Mouse (Mus musculus) left cerebral cortex, postnatal 25 days (tissue): Measurements from ENCODE around the gene Snx5. TPM values are rescaled to one million over a fixed set of nuclear protein-coding genes. Genes with fewer than 3 reads are reported as not detected.

Source experiments
- DNase-seq, 2 experiments: peaks; one replicate each; pipeline ENCODE4 v3.0.0; 2022; ENCODE audit warnings: low spot score in 2 of 2, mixed read lengths in 1 of 2
- intact Hi-C: fragments of 180-260 bp; cut with DNase I; formaldehyde crosslinking; loops from one replicate; pipeline ENCODE4 v1.15.1; 2025
- total RNA-seq, 2 experiments: library from RNA; stranded (reverse); gene quantifications; 2 replicates each; pipeline ENCODE4 v1.2.3; 2021

Snx5 gene
- total RNA-seq: 10 to 100 TPM; 77.5 to 81.3 TPM

DNA sequence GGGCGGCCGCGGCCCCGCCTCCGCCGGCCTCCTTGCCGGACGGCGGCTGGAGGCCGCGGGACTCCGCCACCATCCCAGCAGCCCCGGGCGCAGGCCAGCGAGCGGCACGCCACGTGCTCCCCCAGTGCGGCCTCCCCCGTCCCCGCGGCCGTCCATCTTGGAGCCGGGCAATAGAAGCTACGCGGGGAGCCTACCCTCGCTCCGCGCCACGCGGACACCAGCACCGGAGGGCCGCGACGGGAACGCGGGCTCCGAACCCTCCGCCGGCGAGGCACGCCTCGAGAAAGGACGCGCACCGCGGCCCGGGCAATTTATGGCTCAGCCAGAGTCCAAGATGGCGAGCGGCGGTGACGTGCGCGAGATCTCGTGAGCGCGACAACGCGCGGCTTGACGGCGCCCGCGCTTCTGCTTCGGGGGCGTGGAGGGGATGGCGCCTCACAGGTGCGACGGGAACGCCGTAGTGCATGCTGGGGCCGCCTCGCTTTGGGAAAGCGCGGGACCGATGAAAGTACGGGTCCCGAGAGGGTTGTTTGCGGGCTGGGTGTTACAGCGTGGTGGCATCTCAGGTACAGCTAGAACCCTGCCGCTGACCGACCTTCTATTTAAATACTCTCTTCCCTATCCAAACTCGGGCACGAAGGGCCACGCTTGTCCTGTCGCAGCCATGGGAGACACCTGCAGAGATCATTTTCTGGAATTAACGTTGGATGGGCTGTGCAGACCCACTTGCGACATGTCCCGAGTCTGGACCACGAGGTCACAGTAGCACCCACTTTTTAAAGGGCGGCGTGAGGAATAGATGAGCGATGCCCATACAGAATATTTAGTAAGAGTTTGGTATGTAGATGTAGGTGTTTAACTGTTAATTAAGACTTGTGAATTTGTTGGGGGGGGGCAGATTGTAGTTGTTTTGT is at the start of gene Snx5, which contains the start of gene Mgme1:
Gene Snx5, minus strand, starts transcription at position 400 of the 914 bp plus-strand sequence.
Gene Mgme1, plus strand, starts transcription at position 157 of the 914 bp plus-strand sequence.
- peak; percentile 97 to 98 for DNase-seq
- intact Hi-C loops: loop anchor here (2.0 kb wide), 1 partner anchor 260 kb away; the partner anchor contains the start of gene Rrbp1

DNA sequence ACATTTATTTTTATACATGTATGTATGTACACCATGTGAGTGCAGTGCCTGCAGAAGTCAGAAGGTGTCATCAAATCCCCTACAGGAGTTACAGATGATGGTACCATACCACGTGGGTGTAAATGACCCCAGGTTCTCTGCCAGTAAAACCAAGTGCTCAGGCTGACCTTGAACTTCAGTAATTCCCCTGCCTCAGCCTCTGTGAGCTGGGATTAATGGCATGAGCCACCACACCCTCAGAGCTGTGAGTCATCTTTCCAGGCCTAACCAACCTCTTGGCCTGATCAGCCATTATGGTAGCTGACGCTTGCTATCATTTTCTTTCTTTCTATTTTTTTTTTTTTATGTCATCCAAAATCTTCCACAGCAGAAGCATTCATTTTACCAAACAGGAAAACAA is 40.7 kb upstream of the Snx5 start:
- intact Hi-C loops: no loop called here
- DNase-seq: no peak

DNA sequence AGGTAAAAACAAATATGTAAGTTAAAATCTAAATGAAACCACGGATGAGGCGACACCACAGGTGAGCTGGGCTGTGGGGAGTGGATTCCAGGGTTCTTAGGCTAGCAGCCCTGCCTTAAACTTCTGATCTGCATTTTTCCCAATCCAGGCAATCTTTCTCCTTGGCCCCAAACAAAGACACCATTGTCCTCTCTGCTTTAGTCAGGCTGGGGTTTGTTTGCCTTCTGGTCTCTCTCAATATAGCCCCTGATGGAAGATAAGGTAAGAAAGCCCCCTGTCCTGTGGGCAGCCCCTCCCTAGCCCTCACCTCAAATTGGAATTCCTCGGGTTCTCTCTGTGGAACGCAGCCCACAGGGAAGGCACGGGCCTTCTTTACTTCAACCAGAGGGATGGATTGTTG is 39.6 kb upstream of the Snx5 start:
- intact Hi-C loops: no loop called here
- DNase-seq: no peak

DNA sequence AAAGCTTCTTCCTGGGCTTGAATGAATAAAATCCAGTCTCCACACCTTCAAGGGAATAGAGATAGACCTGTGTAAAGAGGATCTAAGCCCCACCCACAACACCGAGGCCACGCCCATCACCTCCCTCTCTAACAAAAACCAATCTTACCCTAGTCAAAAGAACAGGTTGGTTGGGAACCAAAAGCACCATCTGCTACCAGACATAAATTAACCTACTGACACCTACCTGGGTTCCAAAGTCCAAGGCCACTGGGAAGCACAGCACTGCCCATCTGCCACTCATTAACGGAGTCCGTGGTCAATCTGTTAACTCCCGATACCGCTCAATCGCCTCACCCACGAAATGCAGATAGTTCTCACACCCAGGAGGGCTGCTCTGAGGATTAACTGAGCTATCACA is 37.9 kb upstream of the Snx5 start:
- no peak for DNase-seq
- intact Hi-C loops: no loop called here

DNA sequence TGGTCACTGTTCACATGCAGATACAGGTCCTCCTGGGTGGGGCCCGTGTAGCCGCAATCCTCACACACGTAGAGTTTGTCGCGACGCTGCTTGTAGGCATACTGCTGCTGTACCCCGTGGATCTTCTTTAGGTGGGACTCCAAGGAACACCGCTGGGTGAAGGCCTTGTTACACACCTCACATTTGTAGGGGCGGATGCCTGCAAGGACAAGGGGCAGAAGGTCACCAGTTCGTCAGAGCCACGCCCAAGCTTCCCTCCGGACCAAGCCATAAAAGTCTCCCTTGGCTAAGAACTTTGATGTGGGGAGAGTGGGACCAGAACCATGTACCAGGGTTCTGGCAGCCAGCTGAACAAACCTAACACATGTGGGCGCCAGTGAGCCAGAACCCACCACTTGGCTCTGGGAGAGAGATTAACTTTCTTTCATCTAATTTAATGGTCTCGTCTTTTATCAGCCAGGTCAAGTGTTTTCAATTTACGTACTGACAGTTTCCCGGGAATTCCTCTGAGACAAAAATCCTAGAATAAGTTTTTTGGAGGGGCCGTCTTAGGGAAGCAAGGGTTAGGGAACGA is 35.1 kb upstream of the Snx5 start:
- no peak for DNase-seq
- intact Hi-C loops: no loop called here

DNA sequence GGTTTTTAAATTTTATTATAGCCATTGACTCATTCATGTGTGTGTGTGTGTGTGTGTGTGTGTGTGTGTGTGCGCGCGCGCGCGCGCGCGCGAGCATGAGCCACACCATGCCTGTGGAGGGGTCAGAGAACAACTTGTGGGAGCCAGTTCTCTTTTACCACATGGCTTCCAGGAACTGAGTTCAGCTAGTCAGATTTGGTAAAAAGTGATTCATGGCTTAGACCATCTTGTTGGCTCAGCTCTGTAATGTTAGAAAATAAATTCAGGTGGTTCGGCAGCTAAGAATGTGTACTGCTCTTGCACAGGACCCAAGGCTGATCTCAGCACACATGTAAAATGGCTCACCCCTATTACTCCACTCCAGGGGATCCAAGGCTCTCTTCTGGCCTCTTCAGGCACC is 30.4 kb upstream of the Snx5 start:
- intact Hi-C loops: loop anchor here (2.0 to 5.0 kb wide), 2 partner anchors 32 to 151 kb away; partner anchors contain the start of gene Ovol2

DNA sequence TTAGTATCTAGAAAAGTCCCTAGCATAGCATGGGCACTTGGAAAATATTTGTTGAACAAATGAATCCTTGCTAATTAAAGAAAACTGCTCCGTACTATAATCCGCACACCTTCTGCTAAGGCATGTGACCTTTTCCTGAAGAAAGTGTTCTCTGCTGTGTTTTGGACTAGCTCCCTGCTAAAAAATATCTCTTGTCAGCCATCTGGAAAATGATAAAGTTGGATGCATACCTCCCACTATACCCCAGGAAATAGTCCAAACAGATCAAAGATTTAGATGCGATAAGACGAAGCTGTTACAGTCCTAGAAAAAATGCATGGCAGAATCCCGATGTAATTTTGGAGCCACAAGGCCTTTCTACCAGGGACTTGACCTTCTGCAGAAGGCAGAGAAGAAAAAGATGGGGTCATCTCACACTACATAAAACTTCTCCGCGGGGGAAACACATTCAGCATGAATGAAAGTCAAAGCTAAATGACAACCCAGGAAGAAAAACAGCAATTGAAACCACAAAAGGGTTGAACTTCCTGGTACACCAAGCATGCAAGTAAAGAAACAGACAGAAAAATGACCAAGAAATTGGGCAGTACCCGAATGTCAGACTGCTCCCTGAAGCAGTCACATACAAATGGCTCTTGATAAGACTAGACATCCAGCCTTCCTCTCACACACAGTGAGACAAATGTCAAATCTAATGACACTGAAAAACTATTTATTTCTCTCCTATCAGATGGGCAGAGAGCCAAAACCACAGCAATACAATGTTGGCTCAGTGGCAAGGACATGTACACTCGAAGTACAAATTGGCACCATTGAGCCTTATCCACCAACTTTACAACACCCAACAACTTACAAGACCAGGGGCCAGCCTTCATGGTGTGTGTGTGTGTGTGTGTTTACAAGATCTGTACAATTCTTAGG is 29.3 kb upstream of the Snx5 start:
- intact Hi-C loops: loop anchor here (2.0 to 5.0 kb wide), 2 partner anchors 33 to 152 kb away; partner anchors contain the start of gene Ovol2
- peak; percentile 32 to 80 for DNase-seq

More for the DNA sequence above, 30.4 kb upstream of the Snx5 start:
- no peak for DNase-seq

DNA sequence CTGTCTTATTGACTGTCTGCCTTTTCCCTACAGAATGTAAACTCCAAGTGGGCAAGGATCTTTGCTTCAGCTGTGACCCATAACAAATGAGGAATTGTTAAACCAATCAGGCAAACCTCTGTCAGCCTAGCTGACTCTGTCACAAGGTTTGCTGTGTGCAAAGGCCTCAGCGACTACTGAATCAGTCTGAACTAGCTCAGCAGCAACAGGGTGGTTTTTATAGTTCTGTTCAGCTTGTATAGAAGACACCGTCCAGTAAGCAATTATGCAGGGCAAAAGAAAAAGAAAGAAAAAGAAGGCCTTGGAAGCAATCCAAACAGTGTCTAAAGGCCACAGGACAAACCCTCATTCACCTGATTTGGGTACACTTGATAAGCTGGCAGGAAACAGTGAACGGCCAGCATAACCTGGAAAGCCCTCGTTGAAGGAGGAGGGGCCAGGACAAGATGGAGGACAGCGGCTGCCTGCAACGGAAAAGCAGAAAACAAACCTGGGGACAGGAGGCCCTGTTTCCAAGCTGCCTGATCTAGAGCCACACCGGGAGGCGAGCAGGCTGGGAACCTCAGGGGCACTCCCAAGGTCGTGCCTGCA is 24.5 kb upstream of the Snx5 start:
- intact Hi-C loops: no loop called here
- no peak for DNase-seq

DNA sequence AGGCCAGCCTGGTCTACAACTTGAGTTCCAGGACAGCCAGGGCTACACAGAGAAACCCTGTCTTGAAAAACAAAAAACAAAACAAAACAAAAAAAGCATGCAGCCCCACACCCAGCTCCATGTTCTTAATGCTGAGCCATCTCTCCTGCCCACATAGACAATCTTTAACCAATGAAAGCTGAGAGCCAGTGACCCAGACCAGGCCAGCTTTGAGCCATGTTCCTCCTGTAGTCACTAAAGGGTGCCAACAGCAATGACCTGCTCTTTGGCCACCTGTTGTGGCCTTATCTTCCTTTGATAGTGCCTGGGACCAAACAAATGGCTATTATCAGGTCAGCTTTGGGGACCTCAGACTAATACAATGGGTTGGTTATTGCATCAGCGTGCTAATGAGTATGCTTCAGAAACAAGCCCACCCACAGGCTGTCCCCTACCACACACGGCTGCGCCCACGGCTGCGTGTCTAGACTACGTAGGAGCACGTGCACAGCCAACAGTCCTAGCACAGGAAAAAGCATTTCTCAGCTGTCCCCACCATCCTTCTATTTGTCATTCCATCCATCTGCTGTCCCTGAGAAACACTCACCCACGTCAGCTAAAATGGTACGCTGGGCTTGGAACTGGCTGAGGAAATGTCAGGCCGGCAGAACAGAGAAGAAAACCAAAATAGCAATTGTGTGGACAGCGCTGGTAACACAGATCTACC is 21.0 kb upstream of the Snx5 start:
- DNase-seq: peak; percentile 75 to 96
- intact Hi-C loops: loop anchor here (1.0 to 2.0 kb wide), 3 partner anchors 77 to 174 kb away; partner anchors contain the start of genes Kat14 and Pet117

DNA sequence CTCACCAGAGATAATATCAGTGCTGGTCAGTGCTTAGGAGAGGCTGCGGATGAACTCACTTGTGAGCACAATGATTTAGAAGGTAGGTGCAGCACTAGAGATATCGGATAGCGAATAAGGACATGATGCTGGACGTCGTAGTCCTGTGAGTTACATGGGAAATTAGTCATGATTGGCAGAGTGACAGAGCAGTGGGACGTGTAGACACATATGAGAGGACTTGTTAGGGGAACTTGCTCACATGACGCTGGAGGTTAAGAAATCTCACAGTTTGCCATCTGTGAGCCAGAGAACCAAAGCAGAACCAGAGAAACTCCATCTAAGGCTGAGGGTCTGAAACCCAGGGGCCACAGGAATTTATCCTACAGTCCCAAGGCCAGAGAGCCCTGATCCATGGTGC is 19.6 kb upstream of the Snx5 start:
- DNase-seq: peak in 1 of 2 experiments; percentile 51
- intact Hi-C loops: no loop called here

DNA sequence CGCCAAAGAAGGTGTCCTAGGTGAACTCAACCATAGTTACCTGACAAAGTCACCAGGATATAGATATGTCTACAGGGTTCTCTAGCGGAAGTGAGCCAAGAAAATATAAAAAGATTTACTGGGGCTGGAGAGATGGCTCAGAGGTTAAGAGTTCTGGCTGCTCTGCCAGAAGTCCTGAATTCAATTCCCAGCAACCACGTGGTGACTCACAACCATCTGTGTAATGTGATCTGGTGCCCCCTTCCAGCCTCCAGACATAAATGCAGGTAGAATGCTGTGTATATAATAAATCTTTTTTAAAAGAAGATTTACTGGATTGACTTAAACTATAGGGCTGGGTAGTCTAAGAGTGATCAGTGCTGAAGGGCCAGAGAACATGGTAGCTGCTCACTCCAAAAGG is 10.7 kb upstream of the Snx5 start:
- intact Hi-C loops: loop anchor here (10.0 kb wide), 1 partner anchor 417 kb away; the partner anchor contains the start of gene Bfsp1
- no peak for DNase-seq

DNA sequence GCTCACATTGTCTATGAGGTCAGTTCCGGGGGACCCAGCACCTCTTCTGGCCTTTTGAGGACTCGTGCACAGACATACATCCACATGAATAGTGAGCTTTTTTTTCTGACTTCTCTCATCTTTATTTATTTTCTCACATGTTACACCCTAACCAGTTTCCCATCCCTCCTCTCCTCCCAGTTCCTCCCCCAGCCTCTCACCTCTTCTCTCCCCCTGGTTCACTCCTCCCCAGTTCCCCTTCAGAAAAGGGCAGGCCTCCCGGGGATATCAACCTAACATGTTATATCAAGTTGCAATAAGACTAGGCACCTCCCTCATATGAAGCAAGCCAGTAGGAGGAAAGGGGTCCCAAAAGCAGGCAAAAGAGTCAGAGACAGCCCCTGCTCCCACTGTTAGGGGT is 9.9 kb upstream of the Snx5 start:
- intact Hi-C loops: loop anchor here (10.0 kb wide), 1 partner anchor 416 kb away; the partner anchor contains the start of gene Bfsp1
- DNase-seq: no peak

DNA sequence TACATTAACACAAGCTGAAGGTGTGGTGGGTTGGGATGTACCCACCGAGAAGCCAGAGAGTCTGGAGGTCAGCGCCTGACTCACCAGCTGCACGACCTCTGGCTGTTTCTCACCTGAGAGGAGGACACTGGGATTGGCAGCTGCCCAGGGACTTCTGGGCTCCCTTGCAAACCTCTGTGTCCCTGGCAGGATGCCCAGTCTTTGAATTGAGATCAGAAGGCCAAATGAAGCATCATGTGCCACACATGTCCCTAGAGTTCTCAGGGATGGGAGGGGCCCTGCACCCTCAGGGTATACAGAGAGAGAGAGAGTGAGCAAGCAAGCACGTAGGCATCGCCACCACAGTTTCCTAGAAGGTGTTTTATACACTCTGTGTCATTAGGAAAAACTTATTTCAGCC is 9.0 kb upstream of the Snx5 start:
- intact Hi-C loops: loop anchor here (10.0 kb wide), 1 partner anchor 415 kb away; the partner anchor contains the start of gene Bfsp1
- DNase-seq: no peak

DNA sequence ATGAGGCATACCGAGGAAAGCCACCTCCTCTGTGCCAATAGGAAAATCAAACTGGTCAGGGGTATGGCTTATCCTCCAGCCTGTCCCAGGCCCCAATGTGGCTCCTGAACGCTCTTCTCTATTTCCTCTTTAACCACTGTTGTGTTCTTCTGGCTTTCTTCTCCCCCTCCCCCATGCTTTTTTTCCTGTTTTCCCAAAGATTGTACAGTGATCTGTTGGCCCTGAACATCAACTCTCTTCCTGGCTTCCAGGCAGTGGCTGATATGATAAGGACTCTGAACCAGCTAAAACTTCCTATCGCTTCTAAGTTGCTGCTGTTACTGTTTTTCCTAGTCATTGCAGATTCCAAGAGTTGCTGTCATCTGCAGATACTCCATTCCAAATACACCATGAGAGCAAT is 6.2 kb upstream of the Snx5 start:
- no peak for DNase-seq
- intact Hi-C loops: no loop called here

DNA sequence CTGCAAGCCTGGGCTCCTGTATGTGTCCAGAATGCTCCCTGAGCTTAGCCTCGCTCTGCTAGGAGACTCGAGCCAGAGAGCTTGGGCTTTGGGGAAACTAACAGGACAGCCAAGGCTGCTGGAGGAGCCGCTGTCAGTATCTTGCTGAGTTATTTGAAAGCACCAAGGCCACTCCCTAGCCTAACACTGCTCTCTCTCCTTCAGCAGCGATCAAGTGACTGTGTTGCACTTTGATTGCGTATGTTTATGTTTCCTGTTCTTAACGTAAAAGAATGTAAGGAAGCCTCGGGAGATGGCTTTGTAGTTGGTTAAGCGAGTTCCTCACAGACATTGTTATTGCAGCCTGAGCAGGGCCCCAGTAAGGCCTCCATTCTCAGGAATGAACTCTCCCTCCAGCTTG is 4.0 kb upstream of the Snx5 start:
- intact Hi-C loops: no loop called here
- no peak for DNase-seq

DNA sequence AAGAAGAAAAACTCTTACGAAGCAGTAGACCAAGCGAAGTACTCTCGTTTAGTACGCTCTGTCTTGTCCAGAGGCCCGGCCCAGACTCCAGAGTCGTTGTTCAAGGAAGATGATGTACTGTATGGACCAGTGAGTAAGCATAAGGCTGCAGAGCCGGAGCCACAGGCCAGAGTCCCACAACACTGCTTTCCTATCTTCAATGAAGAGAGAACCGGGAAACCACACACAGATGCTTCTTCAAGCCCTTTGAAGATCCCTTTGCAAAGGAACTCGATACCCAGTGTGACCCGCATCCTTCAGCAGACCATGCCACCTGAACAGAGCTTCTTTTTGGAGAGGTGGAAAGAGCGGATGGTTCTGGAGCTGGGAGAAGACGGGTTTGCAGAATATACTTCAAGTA is 1.4 kb upstream of the Snx5 start:
- intact Hi-C loops: no loop called here
- DNase-seq: no peak

DNA sequence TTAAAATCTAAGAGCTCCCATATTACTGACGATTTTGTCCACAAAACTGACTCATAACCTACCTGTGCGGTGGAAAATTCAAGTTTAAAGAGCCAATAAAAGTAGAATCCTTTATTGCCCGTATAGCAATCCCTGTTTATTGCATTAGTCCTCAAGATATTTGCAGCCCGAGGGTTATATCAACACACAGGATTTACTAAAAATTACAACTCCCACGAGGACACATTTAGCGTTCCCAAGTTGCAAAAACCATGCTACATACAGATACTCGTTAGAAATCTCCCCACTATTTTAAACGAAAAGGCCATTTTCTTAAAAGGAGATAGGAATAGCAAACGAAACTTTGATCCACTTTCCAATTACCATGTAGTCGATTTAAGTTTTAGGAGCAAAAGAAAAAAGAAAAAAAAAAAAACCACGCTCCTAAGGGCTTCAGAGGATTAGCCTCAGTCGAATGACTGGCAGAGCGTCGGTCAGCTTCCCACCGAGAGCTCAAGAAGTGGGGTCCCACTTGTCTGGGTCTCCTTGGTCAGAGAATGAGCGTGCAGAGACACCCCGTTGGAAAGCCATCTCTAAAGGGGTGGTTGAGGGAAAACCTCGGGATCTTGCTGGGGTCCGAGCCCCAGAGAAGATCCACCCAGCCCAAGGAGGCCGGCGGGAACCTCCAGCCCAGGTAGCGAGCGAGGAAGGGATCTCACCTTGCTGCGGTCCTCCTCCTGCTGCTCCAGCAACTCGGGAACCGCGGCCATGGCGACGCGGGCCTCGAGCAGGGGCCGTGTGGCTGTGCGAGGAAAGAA is 829 bp downstream of the Snx5 start:
- DNase-seq: no peak
- intact Hi-C loops: loop anchor here (2.0 kb wide), 1 partner anchor 259 kb away; the partner anchor contains the start of gene Rrbp1

DNA sequence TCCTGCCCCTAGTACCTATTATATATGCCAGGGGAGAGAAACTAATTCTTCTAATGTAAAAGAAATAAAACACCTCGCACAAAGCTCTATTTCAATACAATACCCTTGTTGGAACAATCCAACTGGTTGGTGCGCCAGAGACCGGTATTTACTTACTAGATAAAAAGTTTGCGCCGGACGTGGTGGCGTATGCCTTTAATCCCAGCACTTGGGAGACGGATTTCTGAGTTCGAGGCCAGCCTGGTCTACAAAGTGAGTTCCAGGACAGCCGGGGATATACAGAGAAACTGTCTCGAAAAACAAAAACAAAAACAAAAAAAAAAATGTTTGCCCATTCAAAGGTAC is 1.4 kb downstream of the Snx5 start:
- intact Hi-C loops: no loop called here
- DNase-seq: no peak
